In the genomic region with DNA sequence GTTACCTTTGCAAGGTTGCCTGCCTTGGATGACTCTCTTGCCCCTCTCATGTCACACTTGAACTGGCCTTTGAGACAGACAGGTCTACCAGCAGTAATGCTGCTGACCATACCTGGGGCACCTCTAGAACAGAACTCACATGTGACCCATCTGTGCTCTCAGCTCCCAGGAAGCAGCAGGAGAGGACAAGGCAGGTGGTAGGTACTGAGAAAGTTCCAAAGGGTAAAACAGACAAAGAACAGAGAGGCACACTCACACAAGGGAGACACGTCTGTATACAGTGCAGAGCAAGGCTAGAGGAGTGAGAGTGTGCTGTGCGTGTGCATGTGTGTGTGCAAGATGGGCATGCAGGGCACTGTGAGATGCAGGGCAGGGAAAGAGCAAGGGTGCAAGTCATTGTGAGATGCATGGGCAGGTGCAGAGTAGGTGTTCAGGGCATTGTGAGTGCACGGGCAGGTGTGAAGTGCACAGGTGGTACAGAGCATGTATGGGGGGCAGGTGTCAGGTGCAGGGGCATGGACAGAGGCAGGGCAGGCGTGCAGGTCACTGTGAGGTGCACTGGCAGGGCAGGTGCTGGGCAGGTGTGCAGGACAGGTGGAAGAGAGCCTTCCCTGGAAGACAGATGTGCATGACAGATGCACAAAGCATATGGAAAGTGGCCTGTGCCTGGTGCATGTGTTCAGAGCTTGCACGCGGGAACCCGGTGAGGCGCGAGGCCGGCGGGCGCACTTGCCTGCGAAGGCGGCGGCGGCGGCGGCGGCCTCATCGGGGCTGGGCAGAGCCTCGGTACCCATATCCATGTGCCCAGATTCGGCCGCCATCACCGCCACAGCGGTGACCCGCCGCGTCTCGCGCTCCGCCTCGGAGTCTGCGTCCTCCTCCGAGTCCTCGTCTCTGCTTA, we compare ENCODE assay signal across 9 mouse cellular contexts. TPM values are rescaled to one million over a fixed set of nuclear protein-coding genes. Genes with fewer than 3 reads are reported as not detected.
DNase-seq lines count a peak whose midpoint lies in the region; ATAC-seq and TF ChIP-seq lines count a peak whose summit lies in the region.
"Had no signal": no experiment of that assay in that cellular context is flagged by ENCODE, and none has a peak within 500 bp of the region (broad histone marks: within the 10 kb centered on the region; RNA-seq: fewer than 3 reads in every experiment).

No protein-coding gene starts in this region.

- TF ChIP-seq EP300 in liver, postnatal 0 days (IDR thresholded peaks at IDR 0.05; ENCODE audit: low read depth) = no peak

- H3K4me2 ChIP-seq in heart, embryonic 12.5 days = peak overlapping the region; percentile 98
- H3K4me2 ChIP-seq in hindbrain, embryonic 11.5 days (replicated peaks; ENCODE audit: low read depth, low read length) = peak overlapping the region; percentile 97
- peak overlapping the region; percentile 91 for H3K4me2 ChIP-seq in liver, postnatal 0 days (ENCODE audit: low read depth, low read length)

- peak; percentile 29 for ATAC-seq in heart, embryonic 12.5 days (ENCODE audit: insufficient number of reproducible peaks, low FRiP score)
- peak; percentile 41 for ATAC-seq in hindbrain, embryonic 11.5 days (ENCODE audit: low FRiP score)
- ATAC-seq in liver, postnatal 0 days = peak; percentile 9
- ATAC-seq in megakaryocyte progenitor cell, adult 5-6 weeks (replicated peaks; ENCODE audit: poor library complexity) = no peak

- H3K36me3 ChIP-seq in heart, embryonic 12.5 days = peaks cover 25% of the 10 kb centered on the region
- H3K36me3 ChIP-seq in E14TG2a.4 (ENCODE audit: insufficient read depth, low read length) = peaks cover 49% of the 10 kb centered on the region
- peaks cover 9% of the 10 kb centered on the region for H3K36me3 ChIP-seq in hindbrain, embryonic 11.5 days (ENCODE audit: control insufficient read depth, insufficient read depth, low read length)
- peaks cover 24% of the 10 kb centered on the region for H3K36me3 ChIP-seq in liver, postnatal 0 days (replicated peaks; ENCODE audit: insufficient read depth, low read length)

- no peak for DNase-seq in heart, adult 8-10 months (ENCODE audit: low spot score)
- peak; percentile 11 for DNase-seq in embryo, embryonic 11.5 days (ENCODE audit: low read depth, low spot score)
- DNase-seq in hindbrain, embryonic 11.5 days (ENCODE audit: low spot score) = peak; percentile 34
- DNase-seq in liver, postnatal 0 days = peak; percentile 72
- DNase-seq in spleen, postnatal 14 days (ENCODE audit: low spot score in 2 of 2) = peak; percentile 11 to 21

- peak overlapping the region; percentile 99 for H3K27ac ChIP-seq in heart, embryonic 12.5 days (ENCODE audit: poor library complexity, severe bottlenecking)
- H3K27ac ChIP-seq in hindbrain, embryonic 11.5 days (ENCODE audit: low read depth, low read length) = peak overlapping the region; percentile 99
- peak overlapping the region; percentile 94 for H3K27ac ChIP-seq in liver, postnatal 0 days (ENCODE audit: low read depth)

- H3K9me3 ChIP-seq in heart, embryonic 12.5 days (replicated peaks) = no peaks in the 10 kb centered on the region
- no peaks in the 10 kb centered on the region for H3K9me3 ChIP-seq in E14TG2a.4 (ENCODE audit: low read length)
- no peaks in the 10 kb centered on the region for H3K9me3 ChIP-seq in hindbrain, embryonic 11.5 days (ENCODE audit: control insufficient read depth, low read length)
- no peaks in the 10 kb centered on the region for H3K9me3 ChIP-seq in liver, postnatal 0 days (ENCODE audit: low read length)

- WGBS in heart, embryonic 12.5 days = 6% methylated on average over 35 of the region's 35 CpGs
- WGBS in hindbrain, embryonic 11.5 days = 6% methylated on average over 34 of the region's 35 CpGs
- 8% methylated on average over 17 of the region's 35 CpGs for WGBS in liver, postnatal 0 days (ENCODE audit: insufficient replicate concordance)

- no peak for TF ChIP-seq CTCF in E14TG2a.4 (conservative IDR thresholded peaks at IDR 0.05; ENCODE audit: low read length)
- TF ChIP-seq CTCF in liver, postnatal 0 days (IDR thresholded peaks at IDR 0.05; ENCODE audit: low read depth) = no peak

- peak overlapping the region; percentile 84 for H3K9ac ChIP-seq in heart, embryonic 12.5 days
- peak overlapping the region; percentile 95 for H3K9ac ChIP-seq in hindbrain, embryonic 11.5 days (ENCODE audit: low read depth, low read length)
- peak overlapping the region; percentile 92 for H3K9ac ChIP-seq in liver, postnatal 0 days (replicated peaks)

- H3K4me1 ChIP-seq in heart, embryonic 12.5 days (replicated peaks) = peaks cover 20% of the 10 kb centered on the region
- H3K4me1 ChIP-seq in E14TG2a.4 (replicated peaks; ENCODE audit: low read depth, low read length) = peaks cover 41% of the 10 kb centered on the region
- H3K4me1 ChIP-seq in hindbrain, embryonic 11.5 days (replicated peaks; ENCODE audit: control insufficient read depth, insufficient read depth, low read length) = peaks cover 11% of the 10 kb centered on the region
- peaks cover 34% of the 10 kb centered on the region for H3K4me1 ChIP-seq in liver, postnatal 0 days (ENCODE audit: insufficient read depth)

- no peaks in the 10 kb centered on the region for H3K27me3 ChIP-seq in heart, embryonic 12.5 days (replicated peaks)
- peaks cover 19% of the 10 kb centered on the region for H3K27me3 ChIP-seq in E14TG2a.4 (ENCODE audit: insufficient read depth, low read length)
- no peaks in the 10 kb centered on the region for H3K27me3 ChIP-seq in hindbrain, embryonic 11.5 days (ENCODE audit: control insufficient read depth, insufficient read depth, low read length)
- no peaks in the 10 kb centered on the region for H3K27me3 ChIP-seq in liver, postnatal 0 days (ENCODE audit: insufficient read depth, low read length)

- peak overlapping the region; percentile 64 for H3K4me3 ChIP-seq in heart, embryonic 12.5 days
- peak overlapping the region; percentile 87 for H3K4me3 ChIP-seq in E14TG2a.4 (replicated peaks; ENCODE audit: low read length)
- peak overlapping the region; percentile 68 for H3K4me3 ChIP-seq in hindbrain, embryonic 11.5 days (ENCODE audit: low read depth, low read length)
- H3K4me3 ChIP-seq in liver, postnatal 0 days (ENCODE audit: low read depth, low read length) = peak overlapping the region; percentile 72

RNA-seq across cellular contexts. Expression of a gene that starts 0.7 kb away (rescaled TPM):
- 34.3 and 35.6 TPM in 2 replicates for polyA plus RNA-seq in heart, embryonic 12.5 days (2016; fragmentation: Nextera tagmentation; extraction: Ambion mirVana)
- total RNA-seq in heart, adult 8-10 months (2022) = 10 to 100 TPM; 10.8 to 14.7 (median 12.7) TPM
- polyA plus RNA-seq in hindbrain, embryonic 11.5 days (2014; fragmentation: Nextera tagmentation; extraction: Ambion mirVana) = 70.0 and 75.9 TPM in 2 replicates
- 10.7 and 11.9 TPM in 2 replicates for polyA plus RNA-seq in liver, postnatal 0 days (2015; fragmentation: Nextera tagmentation; extraction: Ambion mirVana)
- total RNA-seq in megakaryocyte progenitor cell, adult 5-6 weeks (2015) = 33.6 and 33.7 TPM in 2 replicates
- total RNA-seq in megakaryocyte progenitor cell, adult 5-6 weeks (2017) = 19.8 and 23.0 TPM in 2 replicates

RNA-seq across cellular contexts. Expression of a gene that starts 0.7 kb away (rescaled TPM):
- polyA plus RNA-seq in heart, embryonic 12.5 days (2016; fragmentation: Nextera tagmentation; extraction: Ambion mirVana) = 37.4 and 40.1 TPM in 2 replicates
- 10 to 100 TPM; 13.7 to 16.6 (median 15.5) TPM for total RNA-seq in heart, adult 8-10 months (2022)
- 29.7 and 31.9 TPM in 2 replicates for polyA plus RNA-seq in hindbrain, embryonic 11.5 days (2014; fragmentation: Nextera tagmentation; extraction: Ambion mirVana)
- polyA plus RNA-seq in liver, postnatal 0 days (2015; fragmentation: Nextera tagmentation; extraction: Ambion mirVana) = 9.2 and 11.9 TPM in 2 replicates
- 11.1 and 11.7 TPM in 2 replicates for total RNA-seq in megakaryocyte progenitor cell, adult 5-6 weeks (2015)
- total RNA-seq in megakaryocyte progenitor cell, adult 5-6 weeks (2017) = 9.1 and 9.2 TPM in 2 replicates

RNA-seq across cellular contexts. Expression of a gene that starts 11.9 kb away (rescaled TPM):
- 0.73 and 1.3 TPM in 2 replicates for polyA plus RNA-seq in heart, embryonic 12.5 days (2016; fragmentation: Nextera tagmentation; extraction: Ambion mirVana)
- total RNA-seq in heart, adult 8-10 months (2022) = 1 to 10 TPM; 3.7 to 5.0 (median 3.9) TPM
- polyA plus RNA-seq in hindbrain, embryonic 11.5 days (2014; fragmentation: Nextera tagmentation; extraction: Ambion mirVana) = 2.1 and 2.6 TPM in 2 replicates
- polyA plus RNA-seq in liver, postnatal 0 days (2015; fragmentation: Nextera tagmentation; extraction: Ambion mirVana) = 22.2 and 25.4 TPM in 2 replicates
- total RNA-seq in megakaryocyte progenitor cell, adult 5-6 weeks (2015) = 0.67 TPM in 1 of 2 replicates, not detected in the other
- not detected in 2 replicates for total RNA-seq in megakaryocyte progenitor cell, adult 5-6 weeks (2017)

RNA-seq across cellular contexts. Expression of a gene that starts 35.0 kb away (rescaled TPM):
- 0.06 and 0.15 TPM in 2 replicates for polyA plus RNA-seq in heart, embryonic 12.5 days (2016; fragmentation: Nextera tagmentation; extraction: Ambion mirVana)
- not detected for total RNA-seq in heart, adult 8-10 months (2022)
- 0.25 and 0.33 TPM in 2 replicates for polyA plus RNA-seq in hindbrain, embryonic 11.5 days (2014; fragmentation: Nextera tagmentation; extraction: Ambion mirVana)
- not detected in 2 replicates for polyA plus RNA-seq in liver, postnatal 0 days (2015; fragmentation: Nextera tagmentation; extraction: Ambion mirVana)
- total RNA-seq in megakaryocyte progenitor cell, adult 5-6 weeks (2015) = not detected in 2 replicates
- total RNA-seq in megakaryocyte progenitor cell, adult 5-6 weeks (2017) = not detected in 2 replicates

RNA-seq across cellular contexts. Expression of a gene that starts 47.9 kb away (rescaled TPM):
- polyA plus RNA-seq in heart, embryonic 12.5 days (2016; fragmentation: Nextera tagmentation; extraction: Ambion mirVana) = 0.64 TPM in 1 of 2 replicates, not detected in the other
- not detected for total RNA-seq in heart, adult 8-10 months (2022)
- 4.8 and 5.1 TPM in 2 replicates for polyA plus RNA-seq in hindbrain, embryonic 11.5 days (2014; fragmentation: Nextera tagmentation; extraction: Ambion mirVana)
- not detected in 2 replicates for polyA plus RNA-seq in liver, postnatal 0 days (2015; fragmentation: Nextera tagmentation; extraction: Ambion mirVana)
- not detected in 2 replicates for total RNA-seq in megakaryocyte progenitor cell, adult 5-6 weeks (2015)
- total RNA-seq in megakaryocyte progenitor cell, adult 5-6 weeks (2017) = not detected in 2 replicates
- total RNA-seq: left cerebral cortex, postnatal 10 days had no signal
